Mouse (Mus musculus): ENCODE results near the gene Fhl2. TPM values are rescaled to one million over a fixed set of nuclear protein-coding genes. Genes with fewer than 3 reads are reported as not detected.

Fhl2 gene
- polyA plus RNA-seq, 1 experiment from 2014 or later = 11.2 TPM

Other genes with a start within 250 kb of the Fhl2 start
- gene Gpr45, start 244.1 kb downstream of the Fhl2 start, polyA plus RNA-seq (2016; fragmentation: Nextera tagmentation; extraction: Ambion mirVana) = 13.0 and 13.1 TPM in 2 replicates
- 14.4 and 16.3 TPM in 2 replicates for gene Tgfbrap1, start 98.3 kb downstream of the Fhl2 start, polyA plus RNA-seq (2016; fragmentation: Nextera tagmentation; extraction: Ambion mirVana)
- 34.9 and 42.1 TPM in 2 replicates for gene AI597479, start 98.3 kb downstream of the Fhl2 start, polyA plus RNA-seq (2016; fragmentation: Nextera tagmentation; extraction: Ambion mirVana)
- gene Nck2, start 247.6 kb upstream of the Fhl2 start, polyA plus RNA-seq (2016; fragmentation: Nextera tagmentation; extraction: Ambion mirVana) = 39.5 and 40.8 TPM in 2 replicates

Measured in hindbrain, embryonic 10.5 days (tissue).